8 mouse cellular contexts compared by ENCODE assay signal in genomic region chr17:85688236-85688910, GRCm38 (mm10). TPM values are rescaled to one million over a fixed set of nuclear protein-coding genes. Genes with fewer than 3 reads are reported as not detected.
DNase-seq lines count a peak whose midpoint lies in the region; ATAC-seq lines count a peak whose summit lies in the region.

TSS of gene Six2 (minus strand) at chr17:85688274.

- peak; percentile 62 for DNase-seq in Muller cell, postnatal 12 days (ENCODE audit: inconsistent ontology term)
- DNase-seq in embryo, embryonic 10 days (ENCODE audit: low spot score) = peak; percentile 91
- DNase-seq in heart, adult 18-20 months = peak; percentile 71 to 75
- DNase-seq in kidney, postnatal 14 days = peak; percentile 48
- DNase-seq in cerebellum, adult 11-12 months = no peak
- no peak for DNase-seq in thymus, postnatal 10 days (ENCODE audit: low spot score in 2 of 2)
- DNase-seq in urinary bladder, postnatal 10 days (ENCODE audit: low spot score) = no peak

- peak; percentile 20; the same call in 1 of the 2 replicates for ATAC-seq in megakaryocyte-erythroid progenitor cell, adult 5-6 weeks (replicated peaks; ENCODE audit: low FRiP score, low TSS enrichment, poor library complexity, severe bottlenecking)

RNA-seq across cellular contexts. Expression of gene Six2, which starts in this region (rescaled TPM):
- total RNA-seq in heart, adult 18-20 months (2021) = under 1 TPM; 0.26 to 0.32 TPM
- 0.27 TPM in 1 of 2 replicates, not detected in the other for total RNA-seq in megakaryocyte-erythroid progenitor cell, adult 5-6 weeks (2014; fragmentation: Nextera tagmentation)
- total RNA-seq in megakaryocyte-erythroid progenitor cell, adult 5-6 weeks (2017) = not detected in 2 replicates

Comparison
In these comparisons a context has a peak if more than half of its experiments do, and no peak if none do; other contexts are left out.
1. Peak in DNase-seq in heart, adult 18-20 months; RNA of the gene not detected or under 1 TPM.
2. Peak in ATAC-seq in megakaryocyte-erythroid progenitor cell, adult 5-6 weeks; RNA of the gene not detected or under 1 TPM.
3. DNase-seq: peak in Muller cell, postnatal 12 days (single experiment), embryo, embryonic 10 days (single experiment) and kidney, postnatal 14 days (single experiment); none in cerebellum, adult 11-12 months (single experiment), thymus, postnatal 10 days (0 of 2) and urinary bladder, postnatal 10 days (single experiment).